In the genomic region with DNA sequence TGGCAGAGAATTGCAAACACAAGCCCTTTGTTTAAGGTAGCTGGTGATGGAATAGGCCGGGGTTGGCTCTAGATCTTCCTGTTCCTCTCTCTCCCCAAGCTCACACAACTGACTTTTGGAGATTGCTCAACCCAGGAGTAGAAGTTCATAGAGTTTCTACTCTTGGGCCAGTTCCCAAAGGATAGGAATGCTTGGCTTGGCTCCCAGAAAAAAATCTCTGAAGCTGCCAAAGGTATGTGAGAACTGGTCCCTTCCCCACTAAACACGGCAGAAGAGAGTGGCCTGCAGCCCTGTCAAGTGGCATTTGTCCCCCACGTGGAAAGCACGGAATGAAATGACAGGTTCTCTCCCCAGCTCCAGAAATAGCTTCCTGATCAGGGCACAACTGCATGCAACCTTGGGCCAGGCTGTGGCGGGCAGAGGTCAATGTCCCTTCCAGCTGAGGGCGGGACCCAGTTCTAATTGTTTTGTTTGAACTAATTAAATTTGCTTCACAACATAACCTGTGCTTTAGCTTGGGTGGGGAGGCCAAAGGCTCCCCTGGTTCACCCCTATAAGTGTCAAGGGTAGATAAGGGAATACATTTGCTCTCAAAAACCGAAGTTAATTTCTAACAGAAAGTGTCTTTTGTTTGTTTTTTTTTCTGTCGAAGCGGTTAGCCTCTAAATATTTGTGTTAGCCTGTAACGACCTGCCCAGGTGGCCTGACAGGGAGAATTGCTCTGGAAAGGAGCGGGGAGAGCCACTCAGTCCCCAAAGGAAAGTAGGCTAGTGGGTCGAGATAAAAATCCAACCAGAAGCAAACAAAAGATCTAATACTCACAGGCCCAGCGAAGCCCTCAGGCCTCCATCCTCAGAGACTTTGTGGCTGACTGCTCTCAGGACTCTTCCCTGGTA, we compare ENCODE assay signal across 9 mouse cellular contexts.
A peak's percentile ranks its signal among the peaks of the same experiment; 100 is the strongest.
DNase-seq lines count a peak whose midpoint lies in the region; ATAC-seq and TF ChIP-seq lines count a peak whose summit lies in the region.
"Had no signal": no experiment of that assay in that cellular context is flagged by ENCODE, and none has a peak within 500 bp of the region (broad histone marks: within the 10 kb centered on the region; RNA-seq: fewer than 3 reads in every experiment).

No protein-coding gene starts in this region.

- no peaks in the 10 kb centered on the region for H3K36me3 ChIP-seq in embryonic facial prominence, embryonic 13.5 days
- H3K36me3 ChIP-seq in limb, embryonic 13.5 days, result no peaks in the 10 kb centered on the region
- no peaks in the 10 kb centered on the region for H3K36me3 ChIP-seq in neural tube, embryonic 15.5 days
- H3K36me3 ChIP-seq: G1E had no signal

- TF ChIP-seq CTCF in left cerebral cortex, adult 2 months (IDR thresholded peaks at IDR 0.05), result no peak

- H3K27me3 ChIP-seq in embryonic facial prominence, embryonic 13.5 days, result no peaks in the 10 kb centered on the region
- no peaks in the 10 kb centered on the region for H3K27me3 ChIP-seq in limb, embryonic 13.5 days
- H3K27me3 ChIP-seq in neural tube, embryonic 15.5 days (replicated peaks), result no peaks in the 10 kb centered on the region

- no peak overlapping the region for H3K4me2 ChIP-seq in embryonic facial prominence, embryonic 13.5 days
- H3K4me2 ChIP-seq in limb, embryonic 13.5 days (replicated peaks), result no peak overlapping the region
- no peak overlapping the region for H3K4me2 ChIP-seq in neural tube, embryonic 15.5 days

- no peak for DNase-seq in left cerebral cortex, adult 2 months (ENCODE audit: extremely low spot score in 1 of 2, low spot score in 2 of 2)
- no peak for DNase-seq in left cerebral cortex, adult 18-20 months (ENCODE audit: low spot score in 2 of 2)
- DNase-seq in heart, postnatal 14 days, result peak; percentile 68 to 83
- no peak for DNase-seq in frontal cortex, adult 2 months (ENCODE audit: extremely low spot score in 1 of 2, low spot score in 1 of 2)

- no peak overlapping the region for H3K4me3 ChIP-seq in left cerebral cortex, adult 2 months
- H3K4me3 ChIP-seq in embryonic facial prominence, embryonic 13.5 days, result no peak overlapping the region
- no peak overlapping the region for H3K4me3 ChIP-seq in limb, embryonic 13.5 days
- H3K4me3 ChIP-seq in neural tube, embryonic 15.5 days (replicated peaks), result no peak overlapping the region

- peak overlapping the region; percentile 96 for H3K27ac ChIP-seq in left cerebral cortex, adult 2 months
- H3K27ac ChIP-seq in embryonic facial prominence, embryonic 13.5 days, result peak overlapping the region; percentile 88; the same call in 1 of the 2 replicates
- peak overlapping the region; percentile 39; the same call in 1 of the 2 replicates for H3K27ac ChIP-seq in limb, embryonic 13.5 days
- H3K27ac ChIP-seq in neural tube, embryonic 15.5 days (replicated peaks), result peak overlapping the region; percentile 88; the same call in 1 of the 2 replicates

- 30% methylated on average over 13 of the region's 13 CpGs for WGBS in embryonic facial prominence, embryonic 13.5 days
- 26% methylated on average over 13 of the region's 13 CpGs for WGBS in limb, embryonic 13.5 days
- WGBS in neural tube, embryonic 15.5 days, result 49% methylated on average over 13 of the region's 13 CpGs

- ATAC-seq in embryonic facial prominence, embryonic 13.5 days (ENCODE audit: insufficient number of reproducible peaks, insufficient read depth, low FRiP score, low TSS enrichment, low read depth), result no peak
- ATAC-seq in limb, embryonic 13.5 days (ENCODE audit: low FRiP score, low read depth), result peak; percentile 42; the same call in 1 of the 2 replicates
- no peak for ATAC-seq in neural tube, embryonic 15.5 days (ENCODE audit: low FRiP score)
- no peak for ATAC-seq in activated CD4-positive, CD25-positive, alpha-beta regulatory T cell, adult 4 months

- no peaks in the 10 kb centered on the region for H3K9me3 ChIP-seq in embryonic facial prominence, embryonic 13.5 days
- H3K9me3 ChIP-seq in limb, embryonic 13.5 days, result no peaks in the 10 kb centered on the region
- no peaks in the 10 kb centered on the region for H3K9me3 ChIP-seq in neural tube, embryonic 15.5 days (replicated peaks)
- H3K9me3 ChIP-seq: G1E had no signal

- no peak overlapping the region for H3K9ac ChIP-seq in embryonic facial prominence, embryonic 13.5 days
- H3K9ac ChIP-seq in limb, embryonic 13.5 days, result no peak overlapping the region
- H3K9ac ChIP-seq in neural tube, embryonic 15.5 days (replicated peaks), result no peak overlapping the region

- peaks cover 60% of the 10 kb centered on the region for H3K4me1 ChIP-seq in embryonic facial prominence, embryonic 13.5 days
- H3K4me1 ChIP-seq in limb, embryonic 13.5 days, result peaks cover 65% of the 10 kb centered on the region
- H3K4me1 ChIP-seq in neural tube, embryonic 15.5 days, result peaks cover 44% of the 10 kb centered on the region

- intact Hi-C loops in left cerebral cortex, adult 2 months (cut with DNase I), result loop anchor here (2.0 to 5.0 kb wide), 2 partner anchors 40 to 71 kb away; no protein-coding TSS in a partner anchor
- intact Hi-C loops in heart, postnatal 14 days (cut with DNase I), result loop anchor here (2.0 kb wide), 1 partner anchor 71 kb away; no protein-coding TSS in a partner anchor

Comparison
In these comparisons a context has a peak if more than half of its experiments do, and no peak if none do; other contexts are left out.
1. DNase-seq: peak in heart, postnatal 14 days (2 of 2); none in left cerebral cortex, adult 2 months (0 of 2), left cerebral cortex, adult 18-20 months (0 of 2) and frontal cortex, adult 2 months (0 of 2).
2. H3K27ac ChIP-seq: peak in every context shown above with its lines; median percentile 96 in left cerebral cortex, adult 2 months; 88 in embryonic facial prominence, embryonic 13.5 days; 88 in neural tube, embryonic 15.5 days; 39 in limb, embryonic 13.5 days.